Mouse (Mus musculus): ENCODE measurements around the gene Pphln1. TPM values are rescaled to one million over a fixed set of nuclear protein-coding genes. Genes with fewer than 3 reads are reported as not detected.

Pphln1 gene
- polyA plus RNA-seq, 1 experiment from 2014 or later = 67.6 TPM

GRCm38 (mm10) chr15:93510690-93511336 lies 112.7 kb downstream of the Pphln1 start:
- Histone ChIP-seq H3K9ac (no peak overlapping the region), H3K36me3 (peaks cover 45% of the 10 kb centered on the region), H3K27me3 (no peaks in the 10 kb centered on the region), H3K4me1 (peaks cover 34% of the 10 kb centered on the region), H3K4me2 (no peak overlapping the region), H3K27ac (no peak overlapping the region), H3K4me3 (no peak overlapping the region), H3K9me3 (no peaks in the 10 kb centered on the region)
- 35% methylated on average over 12 of the region's 12 CpGs for WGBS
- no peak for ATAC-seq (ENCODE audit: insufficient number of reproducible peaks, insufficient read depth, low FRiP score, low TSS enrichment, low read depth)

GRCm38 (mm10) chr15:93512437-93512836 lies 114.3 kb downstream of the Pphln1 start:
- Histone ChIP-seq H3K4me3 (no peak overlapping the region), H3K4me2 (no peak overlapping the region), H3K27ac (no peak overlapping the region), H3K9ac (peak overlapping the region; percentile 11; the same call in 1 of the 2 replicates), H3K9me3 (no peaks in the 10 kb centered on the region), H3K36me3 (peaks cover 33% of the 10 kb centered on the region), H3K4me1 (peaks cover 42% of the 10 kb centered on the region), H3K27me3 (no peaks in the 10 kb centered on the region)
- ATAC-seq (ENCODE audit: insufficient number of reproducible peaks, insufficient read depth, low FRiP score, low TSS enrichment, low read depth) = no peak
- whole genome bisulfite sequencing = 42% methylated on average over 9 of the region's 9 CpGs

- H3K27me3 ChIP-seq = no peaks in the 10 kb centered on the region
- peak overlapping the region; percentile 39 for H3K4me2 ChIP-seq
- H3K4me3 ChIP-seq = no peak overlapping the region
- no peak for ATAC-seq (ENCODE audit: insufficient number of reproducible peaks, insufficient read depth, low FRiP score, low TSS enrichment, low read depth)
- H3K36me3 ChIP-seq = peaks cover 18% of the 10 kb centered on the region
- H3K27ac ChIP-seq = no peak overlapping the region
- H3K4me1 ChIP-seq = peaks cover 56% of the 10 kb centered on the region
- 5% methylated on average over 10 of the region's 10 CpGs for WGBS
- no peak overlapping the region for H3K9ac ChIP-seq
- no peaks in the 10 kb centered on the region for H3K9me3 ChIP-seq
Measured at GRCm38 (mm10) chr15:93513939-93514341, 115.8 kb downstream of the Pphln1 start.

GRCm38 (mm10) chr15:93515316-93515715 lies 117.2 kb downstream of the Pphln1 start:
- no peaks in the 10 kb centered on the region for H3K27me3 ChIP-seq
- H3K36me3 ChIP-seq = peaks cover 10% of the 10 kb centered on the region; the same call in 1 of the 2 replicates
- H3K4me2 ChIP-seq = no peak overlapping the region
- ATAC-seq (ENCODE audit: insufficient number of reproducible peaks, insufficient read depth, low FRiP score, low TSS enrichment, low read depth) = no peak
- no peaks in the 10 kb centered on the region for H3K9me3 ChIP-seq
- H3K4me3 ChIP-seq = no peak overlapping the region
- 67% methylated on average over 9 of the region's 9 CpGs for WGBS
- H3K4me1 ChIP-seq = peaks cover 66% of the 10 kb centered on the region
- no peak overlapping the region for H3K27ac ChIP-seq
- no peak overlapping the region for H3K9ac ChIP-seq

- H3K27me3 ChIP-seq = no peaks in the 10 kb centered on the region
- no peak for ATAC-seq (ENCODE audit: insufficient number of reproducible peaks, insufficient read depth, low FRiP score, low TSS enrichment, low read depth)
- H3K9ac ChIP-seq = no peak overlapping the region
- 63% methylated on average over 11 of the region's 11 CpGs for WGBS
- no peaks in the 10 kb centered on the region for H3K9me3 ChIP-seq
- peak overlapping the region; percentile 77; the same call in 1 of the 2 replicates for H3K4me3 ChIP-seq
- peak overlapping the region; percentile 95 for H3K4me2 ChIP-seq
- peak overlapping the region; percentile 87 for H3K27ac ChIP-seq
- H3K4me1 ChIP-seq = peaks cover 78% of the 10 kb centered on the region
- no peaks in the 10 kb centered on the region for H3K36me3 ChIP-seq
Measured at GRCm38 (mm10) chr15:93517022-93517565, 118.9 kb downstream of the Pphln1 start.

- 4% methylated on average over 23 of the region's 23 CpGs for WGBS
- H3K27ac ChIP-seq = peak overlapping the region; percentile 87
- ATAC-seq (ENCODE audit: insufficient number of reproducible peaks, insufficient read depth, low FRiP score, low TSS enrichment, low read depth) = no peak
- peaks cover 80% of the 10 kb centered on the region for H3K4me1 ChIP-seq
- H3K27me3 ChIP-seq = no peaks in the 10 kb centered on the region
- peak overlapping the region; percentile 83 for H3K9ac ChIP-seq
- no peaks in the 10 kb centered on the region for H3K9me3 ChIP-seq
- peak overlapping the region; percentile 95 for H3K4me2 ChIP-seq
- no peaks in the 10 kb centered on the region for H3K36me3 ChIP-seq
- peak overlapping the region; percentile 77 for H3K4me3 ChIP-seq
Measured at GRCm38 (mm10) chr15:93518143-93518902, 120.2 kb downstream of the Pphln1 start.

DNA sequence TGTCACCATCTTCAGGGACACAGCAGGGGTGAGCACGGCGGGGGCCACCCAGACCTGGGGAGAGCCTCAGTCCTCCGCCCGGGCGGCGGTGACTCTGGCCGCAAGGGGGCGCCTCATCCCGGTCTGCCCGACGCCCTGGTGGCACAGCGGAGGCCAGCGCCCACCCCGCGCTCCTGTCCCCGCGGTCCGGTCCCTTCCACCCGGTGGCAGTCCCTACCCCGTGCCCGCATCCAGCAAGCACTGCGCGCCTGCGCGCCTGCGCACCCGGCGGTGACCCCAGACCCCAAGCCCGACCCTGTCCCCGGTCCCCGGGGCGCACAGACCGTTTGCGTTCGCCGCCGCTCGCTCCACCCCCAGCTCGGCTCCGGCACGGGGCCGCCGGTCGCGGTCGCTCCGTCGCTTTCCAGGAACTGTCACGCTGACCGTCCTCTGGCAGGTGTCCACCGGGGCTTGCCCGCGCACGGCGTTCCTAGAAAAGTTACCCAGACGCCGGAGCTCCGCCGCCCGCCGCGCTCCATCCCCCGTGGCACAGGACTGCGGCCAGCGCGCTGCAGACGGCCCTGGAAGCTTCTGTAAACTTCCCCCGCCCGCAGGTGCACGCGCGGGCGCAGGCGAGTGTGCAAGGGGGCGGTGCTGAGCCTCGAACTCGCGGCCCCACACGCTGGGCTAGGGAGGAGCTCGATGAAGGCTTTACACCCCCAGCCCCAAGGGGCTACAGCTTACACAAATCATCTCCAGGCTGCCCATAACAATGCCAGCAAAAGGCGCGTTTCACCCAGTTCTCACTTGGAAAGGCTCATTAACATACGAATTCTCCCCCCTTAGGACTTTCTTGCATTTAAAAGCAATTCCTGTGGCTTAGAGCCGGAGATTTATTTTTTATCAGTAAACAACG lies 121.0 kb downstream of the Pphln1 start:
- Histone ChIP-seq H3K4me3 (peak overlapping the region; percentile 77), H3K27me3 (no peaks in the 10 kb centered on the region), H3K9me3 (no peaks in the 10 kb centered on the region), H3K4me1 (peaks cover 77% of the 10 kb centered on the region), H3K27ac (peak overlapping the region; percentile 87), H3K9ac (peak overlapping the region; percentile 83), H3K4me2 (peak overlapping the region; percentile 95), H3K36me3 (no peaks in the 10 kb centered on the region)
- ATAC-seq (ENCODE audit: insufficient number of reproducible peaks, insufficient read depth, low FRiP score, low TSS enrichment, low read depth) = peak; percentile 78
- 1% methylated on average over 85 of the region's 85 CpGs for WGBS

DNA sequence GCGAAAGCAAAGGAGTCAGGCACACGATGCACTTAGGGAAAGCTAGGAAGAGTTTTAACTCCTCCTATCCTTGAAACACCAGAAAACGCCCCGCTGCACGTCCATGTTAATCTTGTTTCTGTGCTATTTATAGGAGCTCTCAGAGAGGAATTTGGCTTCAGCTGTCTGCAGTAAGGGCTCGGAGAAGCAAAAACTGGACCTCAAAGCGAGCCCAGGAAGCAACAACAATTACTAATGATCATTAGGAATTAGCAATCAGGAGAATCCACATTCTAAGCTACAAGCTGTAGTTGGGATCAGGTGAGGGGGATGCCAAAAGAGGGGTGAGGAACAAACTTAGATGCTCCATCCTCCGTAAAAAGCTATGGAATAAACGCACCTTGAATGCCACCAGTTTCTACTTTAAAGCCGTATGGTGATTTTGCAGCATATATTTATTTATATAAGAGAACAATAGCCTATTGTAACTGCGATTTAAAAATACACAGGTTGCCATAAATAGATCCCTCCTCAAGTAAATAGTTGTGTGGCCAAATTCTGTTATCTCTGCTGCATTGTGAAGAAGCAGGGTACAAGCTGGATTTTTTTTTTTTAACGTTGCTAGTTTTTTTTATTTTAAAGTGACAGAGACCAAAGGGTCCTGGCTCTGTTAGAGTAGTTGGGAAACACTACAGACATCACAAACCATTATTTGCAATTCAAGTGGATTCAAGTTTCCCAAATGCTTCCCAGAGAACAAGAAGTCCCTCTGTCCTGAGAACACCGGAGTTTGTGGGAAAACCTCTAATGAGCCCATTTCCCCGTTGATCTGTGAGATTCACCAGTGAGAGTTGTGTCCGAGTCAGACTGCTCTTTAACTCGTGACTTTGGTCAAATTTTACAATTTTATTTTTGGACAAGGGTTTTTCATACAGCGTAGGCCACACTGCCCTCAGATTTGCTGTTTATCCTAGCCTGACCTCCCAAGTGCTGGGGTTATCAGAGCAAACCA lies 122.0 kb downstream of the Pphln1 start:
- Histone ChIP-seq H3K27me3 (no peaks in the 10 kb centered on the region), H3K4me2 (peak overlapping the region; percentile 95), H3K36me3 (no peaks in the 10 kb centered on the region), H3K9me3 (no peaks in the 10 kb centered on the region), H3K27ac (peak overlapping the region; percentile 87), H3K9ac (peak overlapping the region; percentile 83), H3K4me1 (peaks cover 68% of the 10 kb centered on the region), H3K4me3 (peak overlapping the region; percentile 77)
- WGBS = 7% methylated on average over 17 of the region's 17 CpGs
- no peak for ATAC-seq (ENCODE audit: insufficient number of reproducible peaks, insufficient read depth, low FRiP score, low TSS enrichment, low read depth)

- Histone ChIP-seq H3K36me3 (no peaks in the 10 kb centered on the region), H3K27ac (no peak overlapping the region), H3K4me3 (no peak overlapping the region), H3K27me3 (no peaks in the 10 kb centered on the region), H3K9ac (no peak overlapping the region), H3K4me1 (peaks cover 63% of the 10 kb centered on the region), H3K4me2 (peak overlapping the region; percentile 95), H3K9me3 (no peaks in the 10 kb centered on the region)
- ATAC-seq (ENCODE audit: insufficient number of reproducible peaks, insufficient read depth, low FRiP score, low TSS enrichment, low read depth) = no peak
- 47% methylated on average over 11 of the region's 11 CpGs for WGBS
Measured at GRCm38 (mm10) chr15:93521088-93521786, 123.1 kb downstream of the Pphln1 start.

DNA sequence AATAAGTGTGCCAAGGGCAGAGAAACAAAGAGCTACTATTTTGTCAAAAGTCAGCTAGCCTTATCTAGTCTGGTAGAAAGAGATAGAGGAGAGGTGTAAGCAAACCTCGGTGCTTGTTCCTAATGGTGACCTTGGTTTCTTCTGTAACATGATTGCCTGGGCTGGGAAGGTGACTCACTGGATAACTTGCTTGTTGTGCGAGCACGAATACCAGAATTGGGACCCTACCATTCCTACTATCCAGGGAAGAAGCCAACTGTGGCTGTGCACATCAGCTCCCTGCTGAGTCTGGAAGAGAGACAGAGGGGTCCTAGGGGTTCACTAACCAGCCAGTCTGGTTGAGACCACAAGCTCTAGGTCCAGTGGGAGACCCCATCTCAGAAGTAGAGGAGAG lies 123.6 kb downstream of the Pphln1 start:
- Histone ChIP-seq H3K36me3 (no peaks in the 10 kb centered on the region), H3K4me3 (no peak overlapping the region), H3K27ac (no peak overlapping the region), H3K9ac (no peak overlapping the region), H3K4me2 (no peak overlapping the region), H3K27me3 (no peaks in the 10 kb centered on the region), H3K9me3 (no peaks in the 10 kb centered on the region), H3K4me1 (peaks cover 62% of the 10 kb centered on the region)
- no peak for ATAC-seq (ENCODE audit: insufficient number of reproducible peaks, insufficient read depth, low FRiP score, low TSS enrichment, low read depth)
- WGBS = 41% methylated on average over 3 of the region's 3 CpGs

Data from embryonic facial prominence, embryonic 13.5 days (tissue).